Mouse (Mus musculus) retina, postnatal 1 day (tissue): Measurements from ENCODE around the gene Pdss1.
A peak's percentile ranks its signal among the peaks of the same experiment; 100 is the strongest.
"Not testable (repeated sequence)": the region's sequence is repeated elsewhere in the genome, so short reads cannot be mapped to it uniquely, and the experiment has no call there.

Source experiments
- DNase-seq: peaks from one replicate; pipeline ENCODE4 v3.0.0-alpha.2; 2012

Gene Pdss1

GRCm38 (mm10) chr2:22895282-22896273, at the start of gene Pdss1:
Pdss1 (plus strand) TSS chr2:22895522.
- DNase-seq, result peak; percentile 94

- no peak for DNase-seq
Measured at GRCm38 (mm10) chr2:22851900-22852299, 43.4 kb upstream of the Pdss1 start.

- no peak for DNase-seq
Measured at GRCm38 (mm10) chr2:22857501-22857900, 37.8 kb upstream of the Pdss1 start.

GRCm38 (mm10) chr2:22862194-22862593, 33.1 kb upstream of the Pdss1 start:
- no peak for DNase-seq

DNA sequence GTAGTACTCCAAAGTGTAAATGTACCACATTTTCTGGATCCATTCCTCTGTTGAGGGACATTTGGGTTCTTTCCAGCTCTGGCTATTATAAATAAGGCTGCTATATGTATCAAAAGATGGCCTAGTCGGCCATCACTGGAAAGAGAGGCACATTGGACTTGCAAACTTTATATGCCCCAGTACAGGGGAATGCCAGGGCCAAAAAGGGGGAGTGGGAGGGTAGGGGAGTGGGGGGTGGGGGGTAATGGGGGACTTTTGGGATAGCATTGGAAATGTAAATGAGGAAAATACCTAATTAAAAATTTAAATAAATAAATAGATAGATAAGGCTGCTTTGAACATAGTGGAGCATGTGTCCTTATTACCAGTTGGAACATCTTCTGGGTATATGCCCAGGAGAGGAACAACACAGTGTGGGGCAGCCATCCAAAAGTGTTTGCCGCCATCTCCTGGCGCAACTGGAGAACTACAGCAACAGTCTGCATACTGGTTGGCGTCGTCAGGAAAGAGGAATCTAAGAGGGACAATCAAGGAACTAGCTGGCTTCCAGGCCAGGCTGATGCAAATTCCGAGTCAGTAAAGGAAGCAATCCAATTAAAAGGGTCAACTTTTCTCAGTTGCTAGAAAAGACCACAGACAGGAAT, 30.8 kb upstream of the Pdss1 start:
- DNase-seq, result peak; percentile 77

GRCm38 (mm10) chr2:22865818-22866217, 29.5 kb upstream of the Pdss1 start:
- no peak for DNase-seq

DNA sequence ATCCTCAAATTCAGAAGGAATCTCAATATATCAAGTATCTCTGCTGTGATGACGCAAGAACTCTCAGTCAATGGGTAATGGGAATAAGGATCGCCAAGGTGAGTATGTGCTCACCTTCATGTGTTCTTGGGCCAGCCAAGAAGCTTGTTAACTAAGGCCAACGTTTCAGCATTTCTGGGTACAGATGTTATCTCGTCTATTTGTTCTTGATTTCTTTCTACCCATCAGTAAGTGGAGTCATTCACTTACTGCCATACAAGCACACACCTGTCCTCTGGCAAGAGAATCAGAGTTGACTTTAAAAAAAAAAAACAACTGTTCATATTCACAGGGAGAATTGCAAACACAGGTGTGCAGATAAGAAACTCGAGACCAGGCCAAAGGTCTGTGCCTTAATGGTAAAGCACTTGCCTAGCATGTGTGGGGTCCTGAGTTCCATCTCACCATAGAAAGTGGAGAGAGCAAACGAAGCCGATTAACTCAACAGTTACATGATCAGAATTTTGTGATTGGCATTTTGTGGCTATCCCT, 28.4 kb upstream of the Pdss1 start:
- no peak for DNase-seq

DNA sequence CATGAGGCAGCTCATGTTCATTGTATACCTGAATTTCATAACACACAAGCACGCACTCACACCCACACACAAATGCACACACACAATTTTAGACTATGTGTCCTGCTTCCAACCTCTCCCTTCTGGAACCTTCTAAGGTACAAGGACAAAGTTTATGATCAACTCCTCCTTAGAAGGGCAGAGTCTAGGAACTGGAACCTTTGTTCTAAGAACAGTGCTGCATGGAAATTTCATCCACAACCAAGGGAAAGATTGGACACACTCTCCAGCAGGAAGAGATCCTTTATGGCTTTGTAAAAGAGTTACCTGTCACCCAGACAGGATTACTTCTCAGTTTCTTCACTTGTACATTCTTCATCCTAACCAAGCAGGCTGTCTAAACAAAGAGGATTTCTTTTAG, 22.2 kb upstream of the Pdss1 start:
- DNase-seq, result no peak

- no peak for DNase-seq
Measured at GRCm38 (mm10) chr2:22874628-22875027, 20.7 kb upstream of the Pdss1 start.

GRCm38 (mm10) chr2:22876614-22877013, 18.7 kb upstream of the Pdss1 start:
- no peak for DNase-seq

GRCm38 (mm10) chr2:22878781-22879180, 16.5 kb upstream of the Pdss1 start:
- DNase-seq, result no peak

DNA sequence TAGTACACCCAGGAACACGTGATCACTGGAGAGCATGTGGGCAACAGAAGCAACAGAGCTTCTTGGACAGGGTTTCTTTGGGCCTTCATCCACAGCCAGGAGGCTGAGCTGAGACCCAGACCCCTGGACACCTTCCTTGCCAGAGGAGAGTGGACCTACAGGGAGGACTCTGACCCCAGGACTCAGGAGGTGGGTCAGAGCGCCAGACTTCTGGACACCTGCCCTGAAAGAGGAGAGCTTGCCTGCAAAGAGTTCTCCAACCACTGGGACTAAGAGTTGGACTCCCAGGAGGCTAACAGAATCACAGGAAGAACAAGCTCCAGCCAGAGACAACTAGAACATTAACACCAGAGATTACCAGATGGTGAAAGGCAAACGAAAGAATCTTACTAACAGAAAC, 14.6 kb upstream of the Pdss1 start:
- not testable (repeated sequence) for DNase-seq

GRCm38 (mm10) chr2:22894932-22895281, 415 bp upstream of the Pdss1 start:
- DNase-seq, result no peak

DNA sequence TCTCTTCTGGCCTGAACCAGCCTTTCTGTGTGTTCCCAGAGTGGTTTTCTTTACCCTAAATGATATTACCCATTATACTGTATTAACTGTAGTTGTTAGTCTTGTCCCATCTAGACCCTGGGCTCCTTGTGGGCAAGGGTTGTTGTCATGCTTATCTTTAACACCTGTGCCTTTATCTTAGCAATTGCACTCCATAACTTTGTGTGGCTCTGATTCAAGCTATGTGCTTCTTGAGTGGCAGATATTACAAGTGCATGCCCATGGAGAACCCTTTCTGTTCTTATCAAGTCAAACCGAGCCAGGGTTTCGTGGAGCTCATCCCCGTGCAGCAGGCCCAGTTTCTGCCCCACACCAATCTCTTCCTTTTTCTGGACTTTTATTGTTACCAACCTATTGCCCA, 8.6 kb downstream of the Pdss1 start:
- no peak for DNase-seq

- no peak for DNase-seq
Measured at GRCm38 (mm10) chr2:22914421-22914820, 19.1 kb downstream of the Pdss1 start.

DNA sequence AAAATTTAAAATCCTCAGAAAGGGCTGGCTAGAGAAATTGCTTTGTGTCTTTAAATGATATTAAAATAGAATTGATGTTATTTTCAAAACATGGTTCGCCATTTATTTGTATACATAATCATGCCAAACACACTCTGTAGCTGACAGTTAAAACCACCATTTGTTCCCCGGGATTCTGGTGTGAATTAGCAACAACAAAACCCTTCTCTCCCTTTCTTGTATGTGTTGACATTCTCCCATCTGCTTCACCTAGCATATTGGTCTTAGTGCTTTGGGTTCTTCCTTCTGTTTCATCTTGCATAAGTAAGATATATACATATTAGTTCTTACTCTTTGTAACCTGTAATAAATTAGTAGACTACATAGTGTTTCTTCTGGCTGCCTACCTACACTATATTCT, 23.3 kb downstream of the Pdss1 start:
- no peak for DNase-seq

DNA sequence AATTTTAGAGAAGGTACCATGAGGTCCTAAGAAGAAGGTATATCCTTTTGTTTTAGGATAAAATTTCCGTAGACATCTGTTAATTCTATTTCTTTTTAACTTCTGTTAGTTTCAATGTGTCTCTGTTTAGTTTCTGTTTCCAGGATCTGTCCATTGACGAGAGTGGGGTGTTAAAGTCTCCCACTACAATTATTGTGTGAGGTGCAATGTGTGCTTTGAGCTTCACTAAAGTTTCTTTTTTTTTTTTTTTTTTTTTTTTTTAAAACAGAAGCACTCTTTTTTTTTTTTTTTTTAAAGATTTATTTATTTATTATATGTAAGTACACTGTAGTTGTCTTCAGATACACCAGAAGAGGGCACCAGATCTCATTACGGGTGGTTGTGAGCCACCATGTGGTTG, 30.6 kb downstream of the Pdss1 start:
- not testable (repeated sequence) for DNase-seq

DNA sequence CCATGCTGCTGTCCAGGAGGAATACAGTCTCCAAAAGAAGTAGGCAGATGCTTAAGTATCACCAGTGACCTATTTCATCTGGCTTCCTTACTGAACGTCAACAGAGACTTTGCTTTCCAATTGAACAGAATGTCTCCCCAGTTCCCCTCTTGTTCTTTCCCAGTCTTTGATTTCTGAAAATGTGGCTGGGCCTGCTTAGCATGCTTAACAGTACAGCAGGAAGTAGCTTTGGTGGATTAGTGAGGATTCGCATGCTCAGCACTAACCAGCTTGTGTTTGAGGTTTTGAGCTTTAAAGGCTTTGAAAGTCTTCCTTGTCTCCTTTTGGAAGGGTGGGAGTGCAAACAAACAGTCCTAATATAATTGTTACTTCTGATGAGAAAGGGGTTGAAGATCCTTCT, 32.9 kb downstream of the Pdss1 start:
- no peak for DNase-seq

GRCm38 (mm10) chr2:22933556-22933955, 38.2 kb downstream of the Pdss1 start:
- no peak for DNase-seq

DNA sequence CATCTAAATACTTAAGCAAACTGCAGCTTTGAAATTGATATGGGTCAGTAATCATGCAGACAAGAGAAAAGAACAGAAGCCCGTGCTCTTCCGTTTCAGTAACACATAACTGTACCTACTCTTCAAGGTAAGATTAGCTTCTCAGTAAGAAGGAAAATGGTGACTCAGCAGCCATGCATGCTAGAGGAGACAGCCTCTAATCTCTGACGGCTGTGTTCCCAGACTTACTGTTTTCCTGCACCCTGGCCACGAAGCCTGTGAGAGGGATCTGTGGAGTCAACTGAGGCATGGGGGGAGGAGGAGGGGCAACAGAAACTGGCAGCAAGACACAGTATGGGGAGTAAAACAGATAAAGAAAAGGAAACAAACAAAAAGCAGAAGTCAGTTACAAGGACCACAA, 54.6 kb downstream of the Pdss1 start:
- peak; percentile 11 for DNase-seq

DNA sequence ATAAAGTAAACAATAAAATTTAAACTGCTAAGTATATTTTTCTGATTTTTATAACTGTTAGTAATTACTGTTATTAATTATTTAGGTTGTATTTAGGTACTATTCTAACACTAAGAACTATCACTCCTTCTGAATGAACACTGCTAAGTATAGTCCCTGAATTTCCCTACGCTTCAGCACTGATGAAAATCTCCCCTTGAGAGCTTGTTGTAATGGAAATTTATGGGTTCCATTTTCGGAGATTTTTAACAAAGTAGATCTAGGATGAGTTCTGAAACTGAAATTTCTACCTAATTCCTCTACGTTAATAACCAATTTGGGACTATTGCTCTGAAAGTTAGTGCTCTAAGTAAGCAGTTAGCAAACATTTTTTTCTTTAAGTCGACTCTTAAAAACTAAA, 59.0 kb downstream of the Pdss1 start:
- DNase-seq, result no peak

DNA sequence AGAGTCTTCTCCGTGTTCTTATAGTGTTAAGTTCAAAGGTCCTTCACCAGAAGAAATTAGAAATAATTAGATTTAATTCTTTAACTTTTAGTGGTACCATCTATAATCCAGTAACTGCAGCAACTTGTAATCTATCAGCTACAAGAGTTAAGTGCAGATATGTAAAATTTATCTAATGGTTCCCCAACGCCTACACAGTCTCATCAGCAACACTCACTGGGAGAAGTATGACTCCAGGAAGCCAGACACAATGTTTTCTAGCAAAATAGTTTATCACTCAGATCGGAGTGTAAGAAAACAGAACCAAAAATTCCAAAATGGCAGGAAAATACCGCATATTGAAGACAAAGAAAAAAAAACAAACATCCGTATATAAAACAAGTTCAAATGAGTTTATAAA, 60.6 kb downstream of the Pdss1 start:
- no peak for DNase-seq

DNA sequence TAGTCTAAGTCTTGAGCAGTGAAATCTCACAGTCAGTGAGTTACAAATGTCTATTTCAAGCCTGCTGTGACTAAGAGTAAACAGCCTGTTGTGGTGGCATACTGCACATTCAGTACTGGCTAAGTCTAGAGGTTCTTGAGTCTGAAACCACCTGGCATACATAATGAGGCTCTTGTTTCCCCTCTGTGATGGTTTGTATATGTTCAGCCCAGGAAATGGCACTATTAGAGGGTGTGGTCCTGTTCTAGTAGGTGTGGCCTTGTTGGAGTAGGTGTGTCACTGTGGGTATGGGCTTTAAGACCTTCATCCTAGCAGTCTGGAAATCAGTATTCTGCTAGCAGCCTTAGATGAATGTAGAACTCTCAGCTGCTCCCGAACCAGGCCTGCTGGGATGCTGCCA, 62.1 kb downstream of the Pdss1 start:
- DNase-seq, result no peak

DNA sequence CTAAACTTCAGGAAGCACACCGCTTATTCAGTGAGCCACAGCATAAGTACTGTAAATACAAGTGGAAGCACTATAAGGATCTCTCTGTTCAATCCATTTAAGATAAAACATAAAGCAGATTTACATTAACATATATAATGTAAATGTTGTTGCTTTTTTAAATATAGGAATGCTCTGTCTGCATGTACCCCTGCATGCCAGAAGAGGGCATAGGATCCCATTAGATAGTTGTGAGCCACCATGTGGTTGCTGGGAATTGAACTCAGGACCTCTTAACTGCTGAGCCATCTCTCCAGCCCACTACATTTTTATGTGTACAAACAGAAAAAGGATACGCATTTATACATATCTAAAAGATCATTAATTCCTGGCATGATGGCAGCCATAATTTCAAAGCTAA, 66.4 kb downstream of the Pdss1 start:
- no peak for DNase-seq
